Mouse (Mus musculus) layer of hippocampus, adult 8-10 months (tissue): ENCODE results near the gene Mfsd11. TPM values are rescaled to one million over a fixed set of nuclear protein-coding genes. Genes with fewer than 3 reads are reported as not detected.

Experiments used
- DNase-seq, 2 experiments: peaks; one replicate each; pipeline ENCODE4 v3.0.0; 2022; ENCODE audit warnings: low spot score in 2 of 2
- total RNA-seq, 4 experiments: library from RNA; stranded (reverse); gene quantifications; 2 replicates each; pipeline ENCODE4 v1.2.4; 2022

The Mfsd11 gene
- total RNA-seq, result 10 to 100 TPM; 47.2 to 58.6 (median 51.2) TPM

DNA sequence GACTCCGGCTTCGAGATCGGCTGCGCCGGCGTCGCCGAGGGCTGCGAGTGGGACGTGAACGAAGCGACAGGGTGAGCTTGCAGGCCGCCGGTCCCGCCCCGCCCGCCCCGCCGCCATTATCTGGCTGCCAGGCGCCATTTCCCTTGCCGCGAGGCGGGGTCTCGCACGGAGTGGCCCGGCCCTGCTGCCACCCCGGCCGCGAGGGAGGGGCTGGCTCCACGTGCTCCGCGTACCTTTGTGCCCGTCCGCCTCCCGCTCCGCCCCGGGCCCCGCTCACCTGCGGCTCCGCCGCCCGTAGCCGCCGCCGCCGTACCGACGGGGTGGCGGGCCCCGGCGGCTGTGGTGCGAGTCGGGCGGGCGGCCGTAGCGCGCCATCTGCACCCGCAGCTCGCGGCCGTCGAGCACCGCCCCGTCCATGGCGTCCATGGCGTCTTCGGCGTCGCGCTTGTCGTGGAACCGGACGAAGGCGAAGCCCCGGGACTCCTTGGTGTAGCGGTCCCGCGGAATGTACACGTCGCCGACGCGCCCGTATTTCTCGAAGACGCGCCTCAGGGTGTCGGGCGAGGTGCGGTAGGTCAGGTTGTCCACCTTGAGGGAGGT, at the start of gene Mfsd11:
TSS of gene Mfsd11 (plus strand) at position 150 of the 600 bp plus-strand sequence.
- DNase-seq, result peak; percentile 52 to 64

- no peak for DNase-seq
These were observed 49.5 kb upstream of the Mfsd11 start for GRCm38 (mm10) chr11:116802709-116803108.

- no peak for DNase-seq
These were observed 45.8 kb upstream of the Mfsd11 start for GRCm38 (mm10) chr11:116806136-116807071.

DNA sequence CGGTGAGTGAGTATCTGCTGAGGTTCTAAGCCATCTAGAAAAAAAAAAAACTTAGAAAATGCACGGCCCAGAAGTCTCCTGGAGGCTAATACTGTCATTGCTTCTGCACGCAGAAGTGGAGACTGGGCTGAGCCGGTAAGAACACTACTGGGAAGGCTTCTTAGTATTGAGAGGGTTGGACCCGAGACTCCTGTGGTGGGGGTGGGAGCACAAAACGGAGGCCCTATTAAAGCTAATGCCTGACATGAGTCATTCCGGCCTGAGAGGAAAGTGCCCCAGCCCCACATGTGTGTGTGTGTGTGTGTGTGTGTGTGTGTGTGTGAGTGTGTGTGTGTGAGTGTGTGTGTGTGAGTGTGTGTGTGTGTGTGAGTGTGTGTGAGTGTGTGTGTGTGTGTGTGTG, 45.1 kb upstream of the Mfsd11 start:
- DNase-seq, result no peak

DNA sequence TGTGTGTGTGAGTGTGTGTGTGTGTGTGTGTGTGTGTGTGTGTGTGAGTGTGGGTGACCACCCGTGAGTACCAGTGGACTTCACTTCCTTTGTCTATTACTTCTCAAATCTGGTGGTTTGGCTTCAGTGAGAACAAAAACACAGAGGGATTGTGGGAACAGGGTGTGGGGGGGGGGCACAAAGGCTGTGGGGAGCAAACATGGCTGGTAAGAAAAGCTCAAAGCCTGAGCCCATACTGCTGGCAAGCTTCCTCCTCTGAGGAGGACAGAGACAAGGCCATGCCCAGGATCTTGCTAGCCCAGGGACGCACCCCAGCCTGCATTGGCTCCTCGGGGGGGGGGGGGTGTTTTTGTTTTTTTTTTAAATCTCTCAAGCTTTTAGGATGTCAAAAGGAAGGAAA, 44.7 kb upstream of the Mfsd11 start:
- no peak for DNase-seq

DNA sequence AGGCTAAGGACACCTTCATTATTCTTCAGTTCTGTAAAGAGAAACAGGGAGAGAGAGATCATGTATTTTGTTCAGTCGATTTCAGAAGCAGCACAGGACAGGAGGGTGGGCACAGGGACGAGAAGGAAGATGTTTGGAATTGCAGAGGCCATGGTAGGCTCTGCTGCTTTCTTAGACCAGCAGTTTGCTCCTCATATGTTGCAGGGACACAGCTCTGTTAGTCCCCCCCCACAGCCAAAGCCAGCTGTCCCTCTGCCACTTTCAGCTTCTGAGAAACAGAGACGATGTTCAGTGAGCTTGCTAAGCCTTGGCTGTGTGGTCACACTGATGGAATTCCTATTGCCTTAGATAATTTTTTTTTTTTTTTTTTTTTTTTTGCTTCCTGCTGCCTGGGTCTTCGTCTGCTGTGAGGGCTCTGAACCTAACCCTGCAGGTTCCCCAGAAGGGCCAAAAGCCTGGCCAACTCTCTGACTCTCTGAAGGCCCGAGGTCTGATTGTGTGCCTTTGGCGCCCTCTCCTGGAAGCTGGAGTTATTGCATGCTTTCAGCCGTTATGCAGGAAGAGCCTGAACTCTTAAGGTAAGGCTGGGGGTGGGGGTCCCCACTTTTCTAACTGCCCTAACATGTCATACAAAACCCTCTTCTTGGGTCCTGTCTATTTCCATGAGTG, 44.2 kb upstream of the Mfsd11 start:
- peak; percentile 76 to 89 for DNase-seq

- DNase-seq, result no peak
These were observed 43.3 kb upstream of the Mfsd11 start for GRCm38 (mm10) chr11:116808811-116809395.

GRCm38 (mm10) chr11:116809520-116809919, 42.7 kb upstream of the Mfsd11 start:
- DNase-seq, result no peak

GRCm38 (mm10) chr11:116810528-116810927, 41.7 kb upstream of the Mfsd11 start:
- DNase-seq, result no peak

DNA sequence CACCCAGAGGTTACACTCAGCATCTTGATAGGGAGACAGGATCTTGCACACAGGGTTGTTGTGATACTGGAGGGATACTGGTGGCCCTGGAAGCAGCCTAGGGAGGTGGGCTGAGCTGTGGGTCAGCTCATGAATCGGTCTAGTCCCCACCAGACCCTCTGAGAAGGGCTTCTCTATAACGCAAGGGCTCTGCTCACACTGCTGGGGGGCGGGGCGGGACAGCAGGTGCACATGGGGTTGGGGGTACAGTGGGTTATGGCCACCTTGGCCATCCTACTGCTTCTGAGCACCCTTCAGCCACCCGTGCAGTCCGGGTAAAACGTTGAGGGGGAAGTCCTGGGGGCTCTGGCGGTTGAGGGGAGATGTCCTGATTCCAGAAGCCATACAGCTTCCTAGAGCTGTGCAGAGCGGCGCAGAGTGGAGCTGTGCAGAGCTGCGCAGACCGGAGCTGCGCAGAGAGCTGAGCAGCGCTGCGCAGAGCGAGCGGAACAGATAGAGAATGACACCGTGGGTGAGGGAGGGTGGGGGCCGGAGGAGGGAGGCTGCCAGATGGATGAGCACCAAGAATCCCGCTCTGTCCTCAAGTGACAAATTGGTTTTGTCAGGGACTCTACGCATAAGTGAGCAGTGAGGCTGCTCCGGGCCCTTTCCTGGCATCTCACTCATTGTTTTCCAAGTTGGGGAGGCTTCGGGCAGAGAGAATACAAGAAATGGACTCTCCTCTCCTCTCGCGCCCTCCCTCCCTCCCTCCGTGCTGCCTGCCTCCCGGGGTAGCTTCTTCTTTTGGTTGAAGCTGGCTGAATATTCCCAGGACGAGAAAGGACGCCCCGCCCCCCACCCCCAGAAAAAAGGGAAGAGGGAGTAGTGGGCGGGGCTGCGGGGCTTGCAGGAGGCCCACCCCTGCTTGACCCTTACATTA, 41.0 kb upstream of the Mfsd11 start:
- peak; percentile 73 to 77 for DNase-seq

DNA sequence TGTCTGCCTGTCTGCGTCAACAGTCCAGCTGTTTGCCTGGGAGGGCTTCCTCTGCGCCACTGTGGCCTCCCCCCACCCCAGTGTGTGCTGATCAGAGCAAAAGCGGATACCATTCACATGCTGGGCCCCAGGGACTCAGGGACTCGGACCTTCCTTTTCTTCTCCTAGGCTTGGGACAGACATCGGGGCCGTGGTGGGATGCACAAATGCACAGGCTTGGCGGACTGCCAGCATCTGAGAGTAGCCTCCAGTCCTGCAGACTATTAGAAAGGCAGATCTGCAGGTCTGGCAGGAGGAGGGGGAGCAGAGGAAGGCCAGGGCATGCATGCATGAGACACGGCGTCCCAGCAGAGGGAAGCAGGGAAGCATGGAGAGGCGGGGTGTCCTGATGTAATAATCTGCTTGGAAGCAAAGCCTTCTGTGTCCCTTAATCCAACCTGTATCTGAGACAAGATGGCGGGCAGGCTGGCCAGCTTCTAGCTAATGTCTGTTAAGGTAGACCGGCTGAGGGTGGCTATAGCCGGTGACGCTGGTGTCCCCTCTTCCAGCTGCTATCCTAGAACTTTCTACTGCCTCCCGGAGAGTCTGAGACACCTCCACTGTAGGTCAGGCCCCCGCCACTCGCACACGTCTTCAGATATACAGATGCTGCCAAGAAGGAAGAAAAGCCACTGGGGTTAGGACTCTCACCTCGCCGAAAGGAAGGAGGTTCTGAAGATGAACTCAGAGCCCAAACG, 39.3 kb upstream of the Mfsd11 start:
- DNase-seq, result no peak

DNA sequence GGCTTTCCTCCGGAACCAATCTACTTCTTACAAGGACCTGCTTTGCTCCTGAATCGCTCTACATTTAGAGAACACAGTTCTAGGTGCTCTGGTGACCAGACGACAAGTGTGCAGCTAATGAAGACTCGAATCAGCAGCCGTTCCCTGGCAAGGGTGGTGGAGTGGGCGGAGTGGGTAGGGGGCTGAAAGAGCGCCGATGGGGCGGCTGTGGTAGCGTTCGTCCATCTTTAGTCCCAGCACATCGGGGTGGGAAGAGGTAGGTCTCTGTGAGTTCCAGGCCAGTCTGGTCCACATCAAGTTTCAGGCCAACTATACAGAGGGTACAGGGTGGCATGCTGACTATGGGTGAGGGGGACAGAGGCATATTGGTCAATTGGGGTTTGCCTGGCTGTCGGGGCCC, 38.6 kb upstream of the Mfsd11 start:
- DNase-seq, result no peak

GRCm38 (mm10) chr11:116814076-116814883, 38.0 kb upstream of the Mfsd11 start:
- no peak for DNase-seq

DNA sequence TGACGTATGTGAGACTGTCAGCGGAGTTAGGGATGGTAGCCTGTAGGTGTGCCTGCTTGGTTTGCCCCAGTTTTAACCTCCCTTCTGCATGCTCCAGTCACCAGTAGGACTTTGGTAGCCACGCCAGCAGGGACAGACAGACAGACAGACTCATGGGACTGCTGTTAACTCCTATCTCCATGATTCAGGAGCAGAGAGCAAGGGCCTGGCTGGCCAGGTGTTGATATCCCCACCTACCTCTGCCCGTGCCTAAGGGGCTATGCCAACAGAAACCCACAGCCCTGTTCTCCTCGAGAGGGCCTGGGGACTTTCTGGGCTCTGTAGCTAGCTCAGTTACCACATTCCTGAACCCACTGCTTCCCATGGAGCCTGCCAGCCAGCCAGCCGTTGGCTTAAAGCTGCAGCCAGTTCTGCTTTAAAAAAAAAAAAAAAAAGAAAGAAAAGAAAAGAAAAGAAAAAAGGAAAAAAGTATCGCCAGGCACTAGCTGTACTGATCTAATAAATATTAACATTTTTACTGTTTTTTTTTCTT, 37.3 kb upstream of the Mfsd11 start:
- DNase-seq, result no peak

- no peak for DNase-seq
These were observed 35.5 kb upstream of the Mfsd11 start for GRCm38 (mm10) chr11:116816769-116817168.

DNA sequence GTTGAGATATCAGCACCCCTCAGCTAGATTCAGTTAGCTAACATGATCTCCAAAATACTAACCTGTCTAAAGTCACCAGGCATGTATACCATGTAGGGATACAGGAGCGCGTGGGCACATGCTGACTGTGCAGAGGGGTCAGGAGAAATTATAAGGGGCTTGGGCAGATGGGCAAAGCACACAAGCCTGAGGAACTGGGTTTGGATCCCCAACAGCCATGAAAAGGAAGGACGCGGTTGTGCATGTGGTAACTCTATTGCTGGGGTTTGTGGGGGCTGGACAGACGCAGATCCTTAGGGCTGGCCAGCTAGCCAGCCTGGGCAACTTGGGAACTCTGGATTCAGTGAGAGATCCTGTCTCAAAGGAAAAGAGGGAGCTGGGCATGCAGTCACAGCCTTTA, 34.7 kb upstream of the Mfsd11 start:
- no peak for DNase-seq

- no peak for DNase-seq
These were observed 33.5 kb upstream of the Mfsd11 start for GRCm38 (mm10) chr11:116818722-116819121.

DNA sequence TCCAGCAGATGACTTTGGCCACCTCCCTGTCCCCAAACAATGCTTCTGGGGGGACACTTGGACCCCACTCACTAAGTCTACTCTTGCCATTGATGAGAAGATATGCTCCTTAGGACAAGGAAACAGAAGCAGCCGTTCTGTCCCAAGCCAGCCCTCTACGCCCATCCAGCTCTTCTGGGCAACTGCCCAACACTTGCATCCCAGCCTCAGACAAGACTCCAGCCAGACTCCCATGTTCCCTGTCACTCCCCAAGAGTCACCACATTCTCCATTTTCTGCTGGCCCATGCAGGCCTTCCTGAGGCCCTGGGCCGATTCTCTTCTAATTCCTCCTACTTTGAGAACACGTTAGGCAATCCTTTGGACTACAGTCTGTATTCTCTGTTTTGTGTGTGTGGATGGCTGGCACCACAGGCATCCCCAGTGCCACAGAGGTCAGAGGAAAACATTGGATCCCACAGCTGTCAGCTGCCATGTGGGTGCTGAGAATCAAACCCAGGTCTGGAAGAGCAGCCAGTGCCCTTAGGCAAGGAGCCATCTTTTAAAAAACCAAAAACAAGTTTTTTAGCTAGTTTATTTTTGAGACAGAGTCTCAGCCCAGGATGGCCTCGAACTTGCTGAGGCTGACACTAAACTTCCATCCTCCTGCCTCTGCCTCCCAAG, 32.2 kb upstream of the Mfsd11 start:
- no peak for DNase-seq
